Mouse (Mus musculus) monocyte, adult 5-6 weeks (primary cell): ENCODE data around the gene Gatc. TPM values are rescaled to one million over a fixed set of nuclear protein-coding genes. Genes with fewer than 3 reads are reported as not detected.
"Not testable (repeated sequence)": the region's sequence is repeated elsewhere in the genome, so short reads cannot be mapped to it uniquely, and the experiment has no call there.

Experiments
- ATAC-seq: fragments of 153-309, 156-312 bp; replicated peaks from 2 replicates; pipeline ENCODE4 v1.8.0; 2017; ENCODE audit warnings: mild to moderate bottlenecking; ENCODE audit not compliant: low TSS enrichment, insufficient number of reproducible peaks, severe bottlenecking, poor library complexity, low FRiP score
- total RNA-seq: library from RNA; stranded (forward); fragments of 200-1000, 200-491, 200-594 nt; gene quantifications from 3 replicates; pipeline ENCODE4 v1.2.3, GENCODE M21; 2017

Gatc gene
- total RNA-seq, result 4.9 to 7.6 TPM (median 5.8 TPM) in 3 replicates

GRCm38 (mm10) chr5:115340577-115341313 is at the start of gene Gatc, which contains the start of gene Triap1:
TSS of gene Gatc (minus strand) at chr5:115341178.
TSS of gene Triap1 (plus strand) at chr5:115341225.
- peak; percentile 95 for ATAC-seq

DNA sequence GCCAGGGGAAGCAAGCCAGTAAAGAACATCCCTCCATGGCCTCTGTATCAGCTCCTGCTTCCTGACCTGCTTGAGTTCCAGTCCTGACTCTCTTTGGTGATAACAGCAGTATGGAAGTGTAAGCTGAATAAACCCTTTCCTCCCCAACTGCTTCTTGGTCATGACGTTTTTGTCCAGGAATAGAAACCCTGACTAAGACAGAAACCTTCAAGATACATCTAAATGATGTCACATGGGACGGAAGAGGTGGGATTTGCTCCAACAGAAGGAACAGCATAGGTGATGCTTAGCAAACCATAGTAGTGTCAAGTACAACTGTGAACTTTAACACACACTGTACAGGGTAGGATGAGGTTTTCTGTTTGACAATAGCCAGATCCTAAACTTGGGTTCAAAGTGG is 37.9 kb upstream of the Gatc start:
- ATAC-seq, result not testable (repeated sequence)

GRCm38 (mm10) chr5:115375436-115375835 is 34.5 kb upstream of the Gatc start:
- ATAC-seq, result no peak

- ATAC-seq, result no peak
These were observed 33.3 kb upstream of the Gatc start for GRCm38 (mm10) chr5:115374204-115374820.

GRCm38 (mm10) chr5:115373441-115374203 is 32.6 kb upstream of the Gatc start:
- no peak for ATAC-seq

- ATAC-seq, result no peak
These were observed 30.8 kb upstream of the Gatc start for GRCm38 (mm10) chr5:115371736-115372135.

GRCm38 (mm10) chr5:115364782-115365181 is 23.8 kb upstream of the Gatc start:
- no peak for ATAC-seq

DNA sequence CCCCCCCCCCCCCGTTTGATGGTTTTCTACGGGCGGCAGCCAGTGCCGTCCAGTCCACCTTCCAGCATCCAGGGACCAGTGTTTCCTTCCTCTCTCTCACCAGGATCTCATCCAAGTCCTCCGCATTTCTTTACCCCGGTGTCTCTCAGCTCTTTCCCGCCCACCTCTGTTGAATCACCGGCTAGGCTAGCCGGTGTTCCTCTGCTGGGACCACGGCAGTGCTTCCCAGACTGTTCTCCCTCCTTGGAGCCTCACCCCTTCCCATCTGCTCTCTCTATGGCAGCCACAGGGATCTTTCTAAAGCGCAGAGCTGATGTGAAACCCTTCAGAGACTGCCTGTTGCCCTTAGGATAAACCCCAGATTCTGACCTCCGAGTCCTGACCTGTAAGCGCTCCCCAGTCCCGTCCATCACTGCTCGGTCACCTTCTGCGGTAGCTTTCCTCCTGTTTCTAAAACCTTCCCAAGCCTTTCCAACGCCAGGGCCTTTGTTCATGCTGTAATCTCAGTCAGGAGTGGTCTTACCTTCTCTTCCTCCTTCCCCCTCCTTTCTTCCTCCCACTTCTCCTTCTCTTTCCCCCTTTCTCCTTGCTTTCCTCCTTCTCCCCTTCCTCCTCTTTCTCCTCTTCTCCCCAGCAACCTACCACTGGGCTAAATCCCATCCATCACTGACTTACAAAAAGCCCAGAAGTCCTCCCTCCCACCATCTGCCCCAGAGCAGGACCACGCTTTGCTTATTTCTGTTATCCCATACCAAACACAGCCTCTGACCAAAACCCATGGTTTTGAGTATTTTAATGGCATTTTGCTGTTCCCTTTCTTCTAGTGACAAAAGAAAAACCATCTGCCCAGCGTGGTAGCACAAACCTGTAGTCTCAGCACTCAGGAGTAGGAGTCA is 22.1 kb upstream of the Gatc start:
- ATAC-seq, result no peak

DNA sequence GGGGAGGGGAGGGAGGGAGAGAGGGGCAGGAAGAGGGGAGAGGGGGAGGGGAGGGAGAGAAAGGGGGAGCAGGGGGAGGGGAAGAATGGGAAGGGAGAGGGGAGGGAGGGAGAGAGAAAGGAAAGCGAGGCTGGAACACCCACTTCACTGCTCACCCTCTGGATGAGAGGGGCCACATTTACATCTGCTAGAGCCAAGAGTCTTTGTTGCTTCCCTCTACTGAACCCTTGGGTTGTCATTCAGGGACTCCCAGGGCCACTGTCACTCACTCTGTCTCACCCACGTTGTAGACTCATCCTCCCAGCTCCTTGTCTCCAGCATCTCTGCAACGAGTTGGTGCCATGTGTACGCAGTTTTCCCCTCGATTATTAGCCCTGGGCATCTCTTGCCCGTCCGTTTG is 21.2 kb upstream of the Gatc start:
- ATAC-seq, result no peak

- ATAC-seq, result no peak
These were observed 18.9 kb upstream of the Gatc start for GRCm38 (mm10) chr5:115359851-115360372.

- ATAC-seq, result no peak
These were observed 18.5 kb upstream of the Gatc start for GRCm38 (mm10) chr5:115359438-115359837.

- ATAC-seq, result peak; percentile 90
These were observed 17.9 kb upstream of the Gatc start for GRCm38 (mm10) chr5:115358872-115359271.

GRCm38 (mm10) chr5:115355070-115355469 is 14.1 kb upstream of the Gatc start:
- ATAC-seq, result no peak

GRCm38 (mm10) chr5:115351348-115351747 is 10.4 kb upstream of the Gatc start:
- no peak for ATAC-seq

DNA sequence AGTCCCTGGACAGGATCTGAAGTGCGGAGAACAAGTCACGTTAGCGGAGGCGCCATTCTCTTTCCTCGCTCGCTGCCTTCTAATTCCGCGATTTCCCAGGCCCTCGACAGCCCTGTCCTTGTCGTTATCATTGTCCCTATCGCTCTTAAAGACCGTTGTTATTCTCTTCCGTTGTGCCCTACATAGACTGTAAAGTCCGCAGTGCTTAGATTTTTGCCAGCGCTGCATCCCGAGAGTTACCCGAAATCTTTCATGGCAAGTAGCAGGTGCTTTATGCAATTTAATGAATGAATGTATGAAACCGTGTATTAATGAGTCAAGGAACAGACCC is 8.2 kb upstream of the Gatc start:
- ATAC-seq, result no peak

- peak; percentile 92 for ATAC-seq
These were observed 7.7 kb upstream of the Gatc start, which contains the start of gene Cox6a1 for GRCm38 (mm10) chr5:115348546-115349224. TSS of gene Cox6a1 (minus strand) at chr5:115348981.

DNA sequence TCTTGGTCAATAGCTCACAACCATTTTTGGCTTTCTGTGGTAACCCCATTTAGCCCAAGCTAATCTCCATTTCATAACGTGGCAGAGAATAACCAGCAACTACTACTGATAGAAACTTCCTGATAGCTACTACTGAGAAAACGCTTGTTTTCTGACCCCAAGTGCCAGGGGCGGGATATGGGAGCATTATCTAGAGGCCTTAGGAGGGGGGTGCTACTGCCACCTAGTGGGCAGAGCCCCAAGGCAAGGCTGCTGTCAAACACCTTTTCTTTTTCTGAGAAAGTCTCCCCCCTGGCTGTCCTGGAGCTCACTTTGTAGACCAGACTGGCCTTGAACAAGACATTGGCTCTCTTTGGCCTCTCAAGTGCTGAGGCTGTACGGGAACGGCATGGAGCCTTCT is 6.6 kb upstream of the Gatc start:
- ATAC-seq, result peak; percentile 61
